Mouse (Mus musculus): ENCODE measurements around the gene Olfr1477. TPM values are rescaled to one million over a fixed set of nuclear protein-coding genes. Genes with fewer than 3 reads are reported as not detected.

The Olfr1477 gene
- not detected for total RNA-seq (2023)

GRCm38 (mm10) chr19:13500246-13500645 lies at the start of gene Olfr1477:
Gene Olfr1477 (plus strand): TSS chr19:13500546.

DNA sequence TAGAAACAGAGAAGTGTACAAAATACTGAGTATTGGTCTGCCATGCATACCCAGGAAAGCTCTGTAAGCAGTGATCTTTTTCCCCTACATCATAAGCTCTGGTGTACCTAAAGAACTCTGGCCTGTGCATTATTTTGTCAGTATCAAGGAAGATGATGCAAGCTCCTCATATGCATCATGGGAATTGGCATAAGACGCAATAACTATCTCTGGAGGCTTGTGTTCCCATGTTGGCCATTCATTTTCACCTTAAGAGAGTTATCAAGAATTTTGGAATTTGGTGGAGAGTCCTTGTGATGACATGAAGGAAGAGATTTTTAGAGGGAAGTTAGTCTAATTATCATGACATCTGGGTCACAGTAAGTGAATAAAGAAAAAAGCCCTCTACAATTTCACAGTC lies 44.4 kb upstream of the Olfr1477 start, which contains the start of gene Olfr1472:
Gene Olfr1472 (minus strand): TSS at position 101 of the 400 bp plus-strand sequence.

GRCm38 (mm10) chr19:13469265-13469664 lies 31.1 kb upstream of the Olfr1477 start, which contains the start of gene Olfr1474:
Gene Olfr1474 (plus strand): TSS chr19:13469565.

GRCm38 (mm10) chr19:13480096-13480495 lies 20.2 kb upstream of the Olfr1477 start, which contains the start of gene Olfr1475:
Gene Olfr1475 (minus strand): TSS chr19:13480196.

GRCm38 (mm10) chr19:13527613-13528012 lies 27.3 kb downstream of the Olfr1477 start, which contains the start of gene Olfr1480:
Gene Olfr1480 (plus strand): TSS chr19:13527913.

Other genes with a start within 250 kb of the Olfr1477 start
- not detected for gene Olfr1465, start 185.0 kb upstream of the Olfr1477 start, total RNA-seq (2023)
- gene Olfr1466, start 161.7 kb upstream of the Olfr1477 start, total RNA-seq (2023) = not detected
- not detected for gene Olfr1467, start 138.3 kb upstream of the Olfr1477 start, total RNA-seq (2023)
- gene Olfr1469, start 92.7 kb upstream of the Olfr1477 start, total RNA-seq (2023) = not detected
- not detected for gene Olfr1471, start 57.1 kb upstream of the Olfr1477 start, total RNA-seq (2023)
- not detected for gene Olfr1472, start 44.5 kb upstream of the Olfr1477 start, total RNA-seq (2023)
- gene Olfr1474, start 31.0 kb upstream of the Olfr1477 start, total RNA-seq (2023) = not detected
- gene Olfr1475, start 20.4 kb upstream of the Olfr1477 start, total RNA-seq (2023) = not detected
- not detected for gene Olfr1480, start 27.4 kb downstream of the Olfr1477 start, total RNA-seq (2023)
- not detected for gene Olfr1484, start 83.0 kb downstream of the Olfr1477 start, total RNA-seq (2023)
- gene Olfr1487, start 116.8 kb downstream of the Olfr1477 start, total RNA-seq (2023) = not detected
- gene Olfr1489, start 131.1 kb downstream of the Olfr1477 start, total RNA-seq (2023) = not detected
- not detected for gene Olfr1490, start 150.5 kb downstream of the Olfr1477 start, total RNA-seq (2023)
- gene Olfr1491, start 196.7 kb downstream of the Olfr1477 start, total RNA-seq (2023) = not detected
- gene Olfr1493-ps1, start 222.7 kb downstream of the Olfr1477 start, total RNA-seq (2023) = not detected
- gene Olfr1494, start 239.2 kb downstream of the Olfr1477 start, total RNA-seq (2023) = not detected

All from CD4-positive naive resting alpha-beta T cell, adult 76 days (primary cell).